ENCODE assay signal across 18 mouse cellular contexts in genomic region chr7:95926119-95927039, GRCm38 (mm10).
DNase-seq lines count a peak whose midpoint lies in the region; ATAC-seq lines count a peak whose summit lies in the region.
"Had no signal": no experiment of that assay in that cellular context is flagged by ENCODE, and none has a peak within 500 bp of the region (broad histone marks: within the 10 kb centered on the region; RNA-seq: fewer than 3 reads in every experiment).

No protein-coding gene starts in this region.

- no peak overlapping the region for H3K27ac ChIP-seq in midbrain, embryonic 10.5 days (replicated peaks)
- H3K27ac ChIP-seq in forebrain, embryonic 16.5 days (ENCODE audit: low read length): no peak overlapping the region
- H3K27ac ChIP-seq: embryonic facial prominence, embryonic 12.5 days; forebrain, embryonic 10.5 days; limb, embryonic 10.5 days; liver, embryonic 13.5 days; midbrain, embryonic 12.5 days had no signal

- H3K9ac ChIP-seq in forebrain, embryonic 16.5 days (replicated peaks; ENCODE audit: low read depth, low read length): no peak overlapping the region
- H3K9ac ChIP-seq: embryonic facial prominence, embryonic 12.5 days; liver, embryonic 13.5 days; midbrain, embryonic 12.5 days had no signal

- H3K4me3 ChIP-seq in midbrain, embryonic 10.5 days: no peak overlapping the region
- no peak overlapping the region for H3K4me3 ChIP-seq in forebrain, embryonic 16.5 days (replicated peaks; ENCODE audit: low read length)
- H3K4me3 ChIP-seq: embryonic facial prominence, embryonic 12.5 days; forebrain, embryonic 10.5 days; limb, embryonic 10.5 days; liver, embryonic 13.5 days; midbrain, embryonic 12.5 days had no signal

- ATAC-seq in frontal cortex, adult (ENCODE audit: low TSS enrichment): peak; percentile 73
- no peak for ATAC-seq in forebrain, embryonic 16.5 days
- ATAC-seq: lung, postnatal 0 days had no signal

- peaks cover 31% of the 10 kb centered on the region for H3K27me3 ChIP-seq in midbrain, embryonic 10.5 days (ENCODE audit: low read depth, poor library complexity, severe bottlenecking)
- no peaks in the 10 kb centered on the region for H3K27me3 ChIP-seq in forebrain, embryonic 16.5 days (replicated peaks; ENCODE audit: control insufficient read depth, insufficient read depth, low read length)
- H3K27me3 ChIP-seq: embryonic facial prominence, embryonic 12.5 days; liver, embryonic 13.5 days; midbrain, embryonic 12.5 days had no signal

- H3K36me3 ChIP-seq in midbrain, embryonic 10.5 days: no peaks in the 10 kb centered on the region
- no peaks in the 10 kb centered on the region for H3K36me3 ChIP-seq in forebrain, embryonic 16.5 days (ENCODE audit: control insufficient read depth, insufficient read depth)
- H3K36me3 ChIP-seq: embryonic facial prominence, embryonic 12.5 days; forebrain, embryonic 10.5 days; limb, embryonic 10.5 days; liver, embryonic 13.5 days; midbrain, embryonic 12.5 days had no signal

- 63% methylated on average over 6 of the region's 6 CpGs for WGBS in midbrain, embryonic 10.5 days
- WGBS in forebrain, embryonic 16.5 days: 68% methylated on average over 6 of the region's 6 CpGs

- no peak for DNase-seq in frontal cortex, postnatal 25 days (ENCODE audit: low spot score in 2 of 2)
- peak; percentile 30 to 50 for DNase-seq in right cerebral cortex, postnatal 10 days (ENCODE audit: low spot score in 2 of 2)
- no peak for DNase-seq in right cerebral cortex, postnatal 14 days
- DNase-seq in midbrain, embryonic 10.5 days (ENCODE audit: low spot score): peak; percentile 13
- peak; percentile 22 for DNase-seq in retina, postnatal 1 day
- DNase-seq in adrenal gland, postnatal 10 days: no peak
- DNase-seq: adrenal gland, postnatal 25 days; B cell, adult 2 months; kidney, adult 2 months; liver, embryonic 13.5 days; thymus, adult 2 months had no signal

- no peaks in the 10 kb centered on the region for H3K9me3 ChIP-seq in midbrain, embryonic 10.5 days (replicated peaks)
- H3K9me3 ChIP-seq in forebrain, embryonic 16.5 days (ENCODE audit: control insufficient read depth, low read length): no peaks in the 10 kb centered on the region
- H3K9me3 ChIP-seq: embryonic facial prominence, embryonic 12.5 days; forebrain, embryonic 10.5 days; limb, embryonic 10.5 days; liver, embryonic 13.5 days; midbrain, embryonic 12.5 days had no signal

- no peak overlapping the region for H3K4me2 ChIP-seq in forebrain, embryonic 16.5 days (ENCODE audit: low read length)
- H3K4me2 ChIP-seq: embryonic facial prominence, embryonic 12.5 days; liver, embryonic 13.5 days; midbrain, embryonic 12.5 days had no signal

- peaks cover 12% of the 10 kb centered on the region for H3K4me1 ChIP-seq in midbrain, embryonic 10.5 days
- no peaks in the 10 kb centered on the region for H3K4me1 ChIP-seq in forebrain, embryonic 16.5 days (replicated peaks; ENCODE audit: control insufficient read depth, insufficient read depth, low read length)
- H3K4me1 ChIP-seq: embryonic facial prominence, embryonic 12.5 days; forebrain, embryonic 10.5 days; limb, embryonic 10.5 days; liver, embryonic 13.5 days; midbrain, embryonic 12.5 days had no signal

Comparison
In these comparisons a context has a peak if more than half of its experiments do, and no peak if none do; other contexts are left out.
1. DNase-seq: peak in right cerebral cortex, postnatal 10 days (2 of 2), midbrain, embryonic 10.5 days (single experiment) and retina, postnatal 1 day (single experiment); none in frontal cortex, postnatal 25 days (0 of 2), right cerebral cortex, postnatal 14 days (single experiment) and adrenal gland, postnatal 10 days (single experiment).